Mouse (Mus musculus) myocyte (in vitro differentiated cells): Measurements from ENCODE around the gene Galnt7. TPM values are rescaled to one million over a fixed set of nuclear protein-coding genes. Genes with fewer than 3 reads are reported as not detected.

Experiments
- H3K27me3 ChIP-seq: one replicate; pipeline ENCODE4 v1.6.1; 2011; ENCODE audit not compliant: control insufficient read depth, insufficient read depth, insufficient read length
- H3K36me3 ChIP-seq: one replicate; pipeline ENCODE4 v1.6.1; 2011; ENCODE audit not compliant: control insufficient read depth, insufficient read depth
- H3K4me2 ChIP-seq: one replicate; pipeline ENCODE4 v1.6.1; 2011; ENCODE audit warnings: low read depth, control low read depth
- H3K4me3 ChIP-seq: one replicate; pipeline ENCODE4 v1.5.1; 2011; ENCODE audit warnings: mild to moderate bottlenecking, control low read depth, moderate library complexity
- H3K79me2 ChIP-seq: one replicate; pipeline ENCODE4 v1.6.1; 2011; ENCODE audit not compliant: control insufficient read depth, insufficient read depth
- H3ac ChIP-seq: one replicate; pipeline ENCODE4 v1.6.1; 2011; ENCODE audit not compliant: control insufficient read depth, insufficient read length
- CEBPB ChIP-seq: IDR thresholded peaks from 2 replicates; pipeline ENCODE4 v1.6.1; 2011; ENCODE audit warnings: mild to moderate bottlenecking, moderate library complexity; ENCODE audit not compliant: poor library complexity, insufficient read depth, severe bottlenecking
- E2F4 ChIP-seq: IDR thresholded peaks from one replicate; pipeline ENCODE4 v1.6.1; 2011; ENCODE audit warnings: mild to moderate bottlenecking, control low read depth, moderate library complexity; ENCODE audit not compliant: insufficient read depth
- MAX ChIP-seq: IDR thresholded peaks from one replicate; pipeline ENCODE4 v1.6.1; 2011; ENCODE audit warnings: low read depth, mild to moderate bottlenecking, control low read depth
- MYOD1 ChIP-seq, 3 experiments: IDR thresholded peaks; one replicate each; pipeline ENCODE4 v1.6.1; 2011; ENCODE audit warnings: control low read depth in 2 of 3, low read depth in 2 of 3, mild to moderate bottlenecking in 2 of 3, moderate library complexity in 1 of 3; ENCODE audit not compliant: insufficient read length in 2 of 3, control insufficient read depth in 1 of 3
- MYOG ChIP-seq, 3 experiments: IDR thresholded peaks; one replicate each; pipeline ENCODE4 v1.6.1; 2011; ENCODE audit warnings: control low read depth in 2 of 3, low read depth in 2 of 3, mild to moderate bottlenecking in 2 of 3; ENCODE audit not compliant: insufficient read length in 2 of 3, control insufficient read depth in 1 of 3, insufficient read depth in 1 of 3
- POLR2A ChIP-seq: IDR thresholded peaks from one replicate; pipeline ENCODE4 v1.6.1; 2011; ENCODE audit warnings: low read depth, mild to moderate bottlenecking, control low read depth, moderate library complexity; ENCODE audit not compliant: insufficient read length
- POLR2AphosphoS2 ChIP-seq: IDR thresholded peaks from one replicate; pipeline ENCODE4 v1.6.1; 2011; ENCODE audit warnings: low read depth, control low read depth; ENCODE audit not compliant: insufficient read length
- REST ChIP-seq: IDR thresholded peaks from one replicate; pipeline ENCODE4 v1.6.1; 2011; ENCODE audit warnings: mild to moderate bottlenecking, control low read depth, moderate library complexity; ENCODE audit not compliant: insufficient read depth, insufficient read length
- SRF ChIP-seq: IDR thresholded peaks from one replicate; pipeline ENCODE4 v1.6.1; 2011; ENCODE audit warnings: low read depth; ENCODE audit not compliant: control insufficient read depth, insufficient read length
- TCF12 ChIP-seq: IDR thresholded peaks from one replicate; pipeline ENCODE4 v1.6.1; 2011; ENCODE audit warnings: mild to moderate bottlenecking, control low read depth; ENCODE audit not compliant: poor library complexity, insufficient read depth, severe bottlenecking
- TCF3 ChIP-seq: IDR thresholded peaks from one replicate; pipeline ENCODE4 v1.6.1; 2011; ENCODE audit warnings: low read depth, control low read depth; ENCODE audit not compliant: insufficient read length
- USF1 ChIP-seq: IDR thresholded peaks from one replicate; pipeline ENCODE4 v1.6.1; 2011; ENCODE audit warnings: low read depth, mild to moderate bottlenecking, control low read depth, moderate library complexity
- polyA plus RNA-seq: library from polyadenylated mRNA; unstranded; fragments of >200 nt; fragmentation: generic; extraction: Trizol; gene quantifications from one replicate; pipeline ENCODE4 v1.2.1, GENCODE M21; 2012; ENCODE audit warnings: missing spikeins

The Galnt7 gene
- polyA plus RNA-seq, 1 experiment: 3.1 TPM

GRCm38 (mm10) chr8:57631780-57632179 is 21.1 kb downstream of the Galnt7 start:
- Histone ChIP-seq H3K36me3 (no peaks in the 10 kb centered on the region), H3K27me3 (no peaks in the 10 kb centered on the region), H3K4me2 (no peak overlapping the region), H3K79me2 (no peaks in the 10 kb centered on the region), H3K4me3 (no peak overlapping the region), H3ac (no peak overlapping the region)
- TF ChIP-seq MAX: no peak
- no peak for TF ChIP-seq TCF3
- TF ChIP-seq CEBPB: no peak
- TF ChIP-seq E2F4: no peak
- no peak for TF ChIP-seq SRF
- no peak for TF ChIP-seq POLR2A
- no peak for TF ChIP-seq MYOD1 (IDR thresholded peaks at IDR 0.05; ENCODE audit: control insufficient read depth in 1 of 3, insufficient read length in 2 of 3, low read depth in 2 of 3)
- TF ChIP-seq USF1: no peak
- no peak for TF ChIP-seq MYOG (IDR thresholded peaks at IDR 0.05; ENCODE audit: control insufficient read depth in 1 of 3, insufficient read depth in 1 of 3, insufficient read length in 2 of 3, low read depth in 2 of 3)
- TF ChIP-seq POLR2AphosphoS2: no peak
- no peak for TF ChIP-seq REST

- H3K4me2 ChIP-seq: no peak overlapping the region
- no peak overlapping the region for H3K4me3 ChIP-seq
- no peaks in the 10 kb centered on the region for H3K27me3 ChIP-seq
- TF ChIP-seq MYOG (IDR thresholded peaks at IDR 0.05; ENCODE audit: control insufficient read depth in 1 of 3, insufficient read depth in 1 of 3, insufficient read length in 2 of 3, low read depth in 2 of 3) (no peak), E2F4 (no peak)
- H3K36me3 ChIP-seq: no peaks in the 10 kb centered on the region
- H3K79me2 ChIP-seq: no peaks in the 10 kb centered on the region
- no peak overlapping the region for H3ac ChIP-seq
Measured at GRCm38 (mm10) chr8:57630148-57630547, 22.7 kb downstream of the Galnt7 start.

GRCm38 (mm10) chr8:57628787-57629664 is 23.8 kb downstream of the Galnt7 start:
- no peaks in the 10 kb centered on the region for H3K36me3 ChIP-seq
- H3K27me3 ChIP-seq: no peaks in the 10 kb centered on the region
- H3K4me3 ChIP-seq: no peak overlapping the region
- H3ac ChIP-seq: no peak overlapping the region
- TF ChIP-seq REST: no peak
- H3K4me2 ChIP-seq: no peak overlapping the region
- H3K79me2 ChIP-seq: no peaks in the 10 kb centered on the region

- no peak overlapping the region for H3K4me3 ChIP-seq
- no peak overlapping the region for H3ac ChIP-seq
- H3K79me2 ChIP-seq: no peaks in the 10 kb centered on the region
- TF ChIP-seq E2F4 (no peak), SRF (no peak), USF1 (no peak), REST (no peak), MYOD1 (IDR thresholded peaks at IDR 0.05; ENCODE audit: control insufficient read depth in 1 of 3, insufficient read length in 2 of 3, low read depth in 2 of 3) (no peak), POLR2A (no peak), CEBPB (no peak)
- no peaks in the 10 kb centered on the region for H3K36me3 ChIP-seq
- no peak overlapping the region for H3K4me2 ChIP-seq
- H3K27me3 ChIP-seq: no peaks in the 10 kb centered on the region
Measured at GRCm38 (mm10) chr8:57627946-57628786, 24.7 kb downstream of the Galnt7 start.

GRCm38 (mm10) chr8:57623955-57624354 is 28.9 kb downstream of the Galnt7 start:
- Histone ChIP-seq H3ac (no peak overlapping the region), H3K4me2 (no peak overlapping the region), H3K4me3 (no peak overlapping the region), H3K27me3 (no peaks in the 10 kb centered on the region), H3K36me3 (no peaks in the 10 kb centered on the region), H3K79me2 (no peaks in the 10 kb centered on the region)
- TF ChIP-seq CEBPB: no peak
- no peak for TF ChIP-seq REST
- no peak for TF ChIP-seq MYOG (IDR thresholded peaks at IDR 0.05; ENCODE audit: control insufficient read depth in 1 of 3, insufficient read depth in 1 of 3, insufficient read length in 2 of 3, low read depth in 2 of 3)
- no peak for TF ChIP-seq MYOD1 (IDR thresholded peaks at IDR 0.05; ENCODE audit: control insufficient read depth in 1 of 3, insufficient read length in 2 of 3, low read depth in 2 of 3)
- no peak for TF ChIP-seq POLR2A
- TF ChIP-seq TCF3: no peak
- no peak for TF ChIP-seq TCF12
- no peak for TF ChIP-seq USF1
- no peak for TF ChIP-seq MAX
